Mouse (Mus musculus) splenic B cell, adult 2 months (primary cell): ENCODE measurements around the gene Rtp2.
"Not testable (repeated sequence)": the region's sequence is repeated elsewhere in the genome, so short reads cannot be mapped to it uniquely, and the experiment has no call there.

Source experiments
- DNase-seq: peaks from one replicate; pipeline ENCODE4 v3.0.0-alpha.2; 2011; ENCODE audit warnings: low read depth, low spot score
- H3K27me3 ChIP-seq: 2 replicates; pipeline ENCODE4 v1.6.1; 2012; ENCODE audit warnings: mild to moderate bottlenecking, low read length, moderate library complexity, mixed read lengths; ENCODE audit not compliant: control insufficient read depth, poor library complexity, insufficient read depth, severe bottlenecking
- H3K36me3 ChIP-seq: 2 replicates; pipeline ENCODE4 v1.6.1; 2012; ENCODE audit warnings: mild to moderate bottlenecking, low read length, moderate library complexity, mixed read lengths; ENCODE audit not compliant: control insufficient read depth, poor library complexity, insufficient read depth, severe bottlenecking

Rtp2 gene

GRCm38 (mm10) chr16:23921697-23922096, 10.5 kb downstream of the Rtp2 start:
- no peak for DNase-seq
- no peaks in the 10 kb centered on the region for H3K27me3 ChIP-seq
- H3K36me3 ChIP-seq: no peaks in the 10 kb centered on the region

DNA sequence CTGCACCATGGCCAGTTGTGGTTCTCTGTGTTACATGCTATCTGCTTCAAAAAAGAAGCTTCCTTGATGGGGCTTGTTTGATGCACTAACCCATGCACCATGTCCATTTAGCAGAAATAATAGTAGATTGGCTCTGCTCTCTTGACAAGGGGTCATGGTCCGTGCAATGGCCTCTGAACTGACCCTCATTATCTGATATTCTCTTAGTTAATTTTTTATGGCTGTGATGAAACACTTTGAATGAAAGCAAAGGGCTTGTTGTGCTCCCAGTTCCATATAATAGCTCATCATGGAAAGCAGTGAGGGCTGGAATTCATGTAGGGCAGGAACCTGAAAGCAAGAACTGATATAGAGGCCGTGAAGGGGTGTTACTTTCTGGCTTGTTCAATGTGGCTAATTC, 12.8 kb downstream of the Rtp2 start:
- Histone ChIP-seq H3K36me3 (no peaks in the 10 kb centered on the region), H3K27me3 (no peaks in the 10 kb centered on the region)
- no peak for DNase-seq

GRCm38 (mm10) chr16:23913401-23913800, 18.8 kb downstream of the Rtp2 start:
- H3K36me3 ChIP-seq: no peaks in the 10 kb centered on the region
- DNase-seq: no peak
- no peaks in the 10 kb centered on the region for H3K27me3 ChIP-seq

DNA sequence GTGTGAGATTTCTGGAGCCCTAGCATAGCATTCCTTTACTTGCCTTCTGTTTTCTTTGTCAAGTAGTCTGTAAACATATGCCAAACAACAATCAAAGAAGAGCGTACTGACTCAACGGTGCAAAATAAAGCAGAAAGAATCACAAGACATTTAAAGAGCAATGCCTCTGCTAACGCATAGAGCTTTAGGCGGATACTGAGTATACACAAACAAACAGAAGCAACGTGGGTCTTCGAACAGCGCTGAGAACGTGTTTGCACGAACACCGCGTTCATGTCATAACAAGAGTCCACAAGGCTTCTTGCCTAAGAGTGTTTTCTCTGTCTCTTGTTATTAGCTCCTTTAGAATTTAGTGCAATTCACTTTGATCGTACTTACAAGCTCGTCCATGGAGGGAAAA, 19.5 kb downstream of the Rtp2 start:
- DNase-seq: no peak
- no peaks in the 10 kb centered on the region for H3K27me3 ChIP-seq
- H3K36me3 ChIP-seq: no peaks in the 10 kb centered on the region

- DNase-seq, H3K27me3 ChIP-seq, H3K36me3 ChIP-seq: not testable (repeated sequence)
Measured at GRCm38 (mm10) chr16:23909015-23909354, 23.2 kb downstream of the Rtp2 start.

DNA sequence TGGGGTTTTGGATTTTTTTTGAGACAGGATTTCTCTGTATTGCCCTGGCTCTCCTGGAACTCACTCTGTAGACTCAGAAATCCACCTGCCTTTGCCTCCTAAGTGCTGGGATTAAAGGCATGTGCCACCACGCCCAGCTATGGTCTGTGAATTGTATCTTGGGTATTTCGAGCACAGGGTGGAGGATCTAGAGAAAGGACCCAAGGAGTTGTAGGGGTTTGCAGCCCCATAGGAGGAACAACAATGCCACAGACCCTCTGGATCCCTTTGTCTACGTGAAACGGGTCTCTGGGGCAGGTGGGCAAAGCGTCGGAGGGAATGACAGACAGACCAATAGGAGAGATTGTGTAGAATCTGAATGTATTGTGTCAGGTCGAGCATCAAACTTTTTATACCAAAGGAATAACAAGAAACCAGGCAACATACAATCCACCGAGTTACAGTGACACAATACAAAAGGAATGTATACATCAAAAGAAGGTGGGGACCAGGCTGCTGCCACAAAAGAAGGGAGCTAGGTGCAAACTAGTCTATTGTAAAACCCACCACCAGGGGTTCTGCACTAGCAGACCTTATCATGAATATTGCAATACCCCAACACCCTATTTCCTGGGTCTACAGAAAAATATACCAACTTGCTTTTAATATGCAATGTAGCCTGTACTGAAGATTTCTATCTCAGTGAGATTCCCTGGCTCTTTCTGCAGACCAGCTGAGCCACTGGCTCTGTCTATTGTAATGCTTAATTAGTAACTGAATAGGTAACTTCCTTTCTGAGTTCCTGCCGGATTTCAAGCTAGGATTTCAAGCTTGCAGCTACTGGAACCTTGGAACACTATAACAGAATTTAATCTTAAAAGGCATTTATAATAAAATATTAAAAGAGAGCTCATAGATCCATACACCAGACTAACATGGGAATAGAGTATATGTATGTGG, 23.8 kb downstream of the Rtp2 start:
- not testable (repeated sequence) for DNase-seq, H3K27me3 ChIP-seq, H3K36me3 ChIP-seq

DNA sequence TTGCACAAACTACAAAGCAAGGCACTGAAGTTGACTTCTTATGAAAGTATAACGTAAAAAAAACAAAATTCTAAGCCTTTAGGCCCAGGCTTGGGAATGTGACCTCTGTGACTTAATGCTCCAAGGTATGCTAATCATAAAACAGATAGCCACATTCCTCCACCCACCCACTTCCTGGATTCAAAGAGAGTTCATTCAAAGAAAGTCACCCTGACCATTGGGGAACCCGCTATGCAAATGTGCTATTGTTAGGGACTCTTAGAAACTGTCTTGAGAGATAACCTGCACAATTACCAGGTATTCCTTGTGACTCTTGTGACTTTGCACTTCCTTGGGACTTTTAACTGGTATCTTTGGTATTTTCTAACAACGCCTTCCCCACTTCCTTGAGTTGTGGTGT, 25.6 kb downstream of the Rtp2 start:
- H3K27me3 ChIP-seq, H3K36me3 ChIP-seq, DNase-seq: not testable (repeated sequence)

- no peaks in the 10 kb centered on the region for H3K36me3 ChIP-seq
- DNase-seq: no peak
- H3K27me3 ChIP-seq: no peaks in the 10 kb centered on the region
Measured at GRCm38 (mm10) chr16:23901411-23901810, 30.8 kb downstream of the Rtp2 start.

DNA sequence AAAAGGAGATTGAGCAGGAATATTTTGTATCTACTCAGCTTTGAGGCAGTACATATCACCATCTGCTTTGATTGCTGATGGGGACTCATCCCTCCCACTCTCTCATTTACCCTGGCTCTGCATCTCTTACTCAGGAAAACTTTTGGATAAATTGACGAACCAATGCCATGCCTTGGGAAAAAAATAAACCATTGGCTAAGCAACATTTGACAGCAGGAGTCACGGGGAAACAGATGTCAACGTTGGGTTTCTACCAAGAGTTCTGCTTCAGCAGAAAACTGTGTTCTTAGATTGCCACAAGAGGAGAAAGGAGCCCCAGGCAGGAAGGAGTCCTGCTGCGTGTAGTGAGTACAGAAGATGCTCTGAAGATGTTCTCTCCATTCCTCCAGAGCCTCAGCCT, 32.1 kb downstream of the Rtp2 start:
- H3K36me3 ChIP-seq: no peaks in the 10 kb centered on the region
- H3K27me3 ChIP-seq: no peaks in the 10 kb centered on the region
- no peak for DNase-seq

GRCm38 (mm10) chr16:23898840-23899239, 33.4 kb downstream of the Rtp2 start:
- H3K36me3 ChIP-seq: no peaks in the 10 kb centered on the region
- DNase-seq: peak; percentile 78

GRCm38 (mm10) chr16:23897984-23898586, 34.1 kb downstream of the Rtp2 start:
- H3K27me3 ChIP-seq: no peaks in the 10 kb centered on the region
- DNase-seq: peak; percentile 72
- no peaks in the 10 kb centered on the region for H3K36me3 ChIP-seq

More at GRCm38 (mm10) chr16:23898840-23899239, 33.4 kb downstream of the Rtp2 start:
- no peaks in the 10 kb centered on the region for H3K27me3 ChIP-seq

- DNase-seq: no peak
Measured at GRCm38 (mm10) chr16:23897486-23897885, 34.7 kb downstream of the Rtp2 start.

GRCm38 (mm10) chr16:23895135-23895534, 37.1 kb downstream of the Rtp2 start:
- Histone ChIP-seq H3K27me3 (no peaks in the 10 kb centered on the region), H3K36me3 (no peaks in the 10 kb centered on the region)
- DNase-seq: no peak

More at GRCm38 (mm10) chr16:23897486-23897885, 34.7 kb downstream of the Rtp2 start:
- Histone ChIP-seq H3K27me3 (no peaks in the 10 kb centered on the region), H3K36me3 (no peaks in the 10 kb centered on the region)

GRCm38 (mm10) chr16:23890636-23891035, 41.6 kb downstream of the Rtp2 start, which contains the start of gene Sst:
TSS of gene Sst (minus strand) at chr16:23890958.
- DNase-seq: no peak
- H3K27me3 ChIP-seq: no peaks in the 10 kb centered on the region
- no peaks in the 10 kb centered on the region for H3K36me3 ChIP-seq

DNA sequence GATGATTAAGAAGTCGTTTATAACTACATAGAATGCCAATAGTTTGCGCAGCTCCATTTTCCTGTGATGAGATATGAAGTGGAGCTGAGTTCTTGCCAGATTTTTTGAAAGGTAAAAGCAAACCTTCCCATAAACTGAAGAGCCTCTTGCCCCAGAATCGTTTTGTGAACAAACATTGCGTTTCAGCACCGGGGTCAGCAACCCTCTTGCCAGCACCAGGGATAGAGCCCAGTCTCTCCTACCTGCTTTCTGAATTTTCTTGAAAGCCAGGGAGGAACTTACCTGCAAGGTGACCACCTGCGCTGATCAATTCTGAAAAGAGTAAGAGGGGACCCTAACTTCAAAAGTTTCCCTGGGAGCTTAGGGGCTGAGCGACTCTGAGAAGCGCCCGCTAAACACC, 42.0 kb downstream of the Rtp2 start:
- Histone ChIP-seq H3K27me3 (no peaks in the 10 kb centered on the region), H3K36me3 (no peaks in the 10 kb centered on the region)
- DNase-seq: no peak
